Mouse (Mus musculus): ENCODE results near the gene Dld. TPM values are rescaled to one million over a fixed set of nuclear protein-coding genes. Genes with fewer than 3 reads are reported as not detected.

Dld gene
- total RNA-seq, 2 experiments from 2014 or later, result 195 to 197 TPM

DNA sequence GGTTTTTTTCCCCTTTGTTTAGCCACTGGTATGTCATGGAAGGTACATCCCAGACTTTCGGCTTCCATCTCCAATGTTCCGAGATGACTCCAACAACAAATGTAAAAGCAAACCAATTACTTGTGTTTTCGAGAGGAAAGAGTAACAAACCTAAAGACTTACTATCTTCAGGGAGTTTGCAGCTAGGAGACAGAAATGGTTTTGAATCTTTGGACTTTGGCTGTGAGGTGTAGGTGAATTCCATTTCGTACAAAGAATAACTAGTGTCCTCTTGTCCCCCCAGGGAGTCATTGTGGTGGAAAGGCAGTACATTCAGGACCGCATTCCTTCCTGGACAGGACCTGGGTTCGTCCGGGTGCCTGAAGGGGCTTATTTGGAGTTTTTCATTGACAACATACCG, 52.7 kb downstream of the Dld start:
- DNase-seq, result no peak
- intact Hi-C loops (cut with DNase I), result no loop called here

- intact Hi-C loops (cut with DNase I), result no loop called here
- no peak for DNase-seq
Measured at GRCm38 (mm10) chr12:31298122-31298521, 53.1 kb downstream of the Dld start.

- intact Hi-C loops (cut with DNase I), result no loop called here
- DNase-seq, result no peak
Measured at GRCm38 (mm10) chr12:31296097-31296496, 55.2 kb downstream of the Dld start.

DNA sequence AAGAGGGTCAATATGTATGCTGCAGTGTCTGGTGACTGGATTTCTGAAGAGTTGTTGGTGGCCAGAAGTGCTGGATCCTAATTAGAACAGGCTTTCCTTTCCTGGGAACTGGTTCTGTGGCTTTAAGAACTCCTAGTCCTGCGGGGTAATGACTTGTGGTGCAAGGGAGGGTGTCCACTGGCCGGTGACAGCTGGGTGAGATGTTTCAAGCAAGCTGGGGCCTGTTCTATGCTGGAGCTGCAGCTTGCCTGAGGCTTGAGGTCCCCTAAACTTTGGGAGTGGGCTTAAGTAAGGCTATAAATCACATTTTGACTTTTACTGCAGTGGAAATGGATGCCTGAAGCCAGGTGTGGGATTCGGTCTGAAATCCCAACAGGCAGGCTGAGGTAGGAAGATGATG, 55.7 kb downstream of the Dld start:
- intact Hi-C loops (cut with DNase I), result no loop called here
- no peak for DNase-seq

DNA sequence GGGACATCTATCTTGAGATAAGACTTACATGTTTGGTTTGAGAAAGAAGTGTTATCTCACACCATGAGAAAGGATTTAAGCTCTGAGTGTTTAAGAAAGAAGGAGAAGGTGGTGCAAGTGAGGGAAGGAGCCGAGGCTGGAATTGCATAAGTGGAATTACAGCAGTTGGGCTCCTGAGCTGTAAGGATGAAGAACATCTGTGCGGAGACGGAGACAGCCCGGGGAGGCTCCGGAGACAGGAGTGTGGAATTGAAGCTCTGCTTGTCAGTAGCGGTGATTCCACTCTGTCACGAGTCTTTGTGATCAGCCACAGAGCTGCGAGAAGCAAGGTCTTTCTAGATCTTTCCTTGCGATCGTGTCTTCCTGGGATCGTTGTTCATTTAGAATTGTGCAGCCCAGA, 56.3 kb downstream of the Dld start:
- intact Hi-C loops (cut with DNase I), result no loop called here
- DNase-seq, result no peak

DNA sequence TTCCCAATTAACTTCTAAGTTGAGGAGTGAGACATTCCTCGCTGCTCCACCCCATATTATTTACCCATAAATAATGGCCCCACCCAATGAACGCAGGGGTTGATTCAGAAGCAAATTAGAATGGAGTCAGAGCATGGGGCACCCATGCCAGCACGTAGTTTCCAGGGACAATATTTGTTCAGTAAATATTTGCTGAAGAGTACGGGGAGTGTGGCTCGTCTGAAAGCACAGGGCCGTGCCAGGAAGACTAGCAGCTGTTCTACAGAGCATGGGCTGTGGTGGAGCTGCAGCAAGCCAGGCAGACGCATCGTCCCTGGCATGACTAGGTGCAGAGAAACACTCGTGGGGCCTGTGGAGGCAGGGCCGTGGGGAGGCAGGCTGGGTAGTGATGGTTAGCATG, 56.7 kb downstream of the Dld start:
- no peak for DNase-seq
- intact Hi-C loops (cut with DNase I), result no loop called here

DNA sequence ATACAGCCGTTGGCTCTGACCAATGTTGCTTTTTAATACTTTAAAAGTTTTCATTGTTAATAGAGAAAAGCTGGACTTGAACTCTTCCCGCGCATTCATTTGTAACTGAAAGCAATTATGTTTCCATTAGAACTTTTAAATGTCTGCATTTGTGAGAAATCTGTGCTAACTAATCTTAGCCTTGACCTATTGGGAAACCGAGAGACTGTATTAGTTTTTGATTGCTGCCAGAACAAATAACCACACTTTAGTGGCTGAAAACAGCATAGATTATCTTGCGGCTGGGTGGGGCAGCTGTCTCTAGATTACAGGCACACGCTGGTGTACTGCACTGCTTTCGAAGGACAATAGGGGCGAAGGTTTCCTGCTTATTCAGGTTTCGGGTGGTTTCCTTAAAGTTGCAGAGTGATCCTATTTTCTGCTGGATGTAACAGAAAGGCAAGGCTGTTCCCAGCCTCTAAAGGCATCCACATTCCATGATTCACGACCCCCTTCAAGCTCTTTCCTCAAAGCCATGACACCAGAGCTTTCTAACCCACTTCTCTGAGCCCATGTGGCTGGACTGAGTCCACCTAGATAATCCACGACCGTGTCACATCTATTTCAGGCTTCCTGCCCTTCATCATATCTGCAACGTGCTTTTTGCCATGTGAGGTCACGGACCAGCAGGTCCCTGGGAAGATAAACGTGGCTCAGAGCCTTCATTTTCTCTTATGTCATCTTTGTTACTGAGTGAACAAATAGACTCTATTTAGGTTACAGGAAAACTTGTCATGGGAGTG, 57.7 kb downstream of the Dld start:
- no peak for DNase-seq
- intact Hi-C loops (cut with DNase I), result no loop called here

- intact Hi-C loops (cut with DNase I), result no loop called here
- DNase-seq, result no peak
Measured at GRCm38 (mm10) chr12:31290951-31291350, 60.3 kb downstream of the Dld start.

DNA sequence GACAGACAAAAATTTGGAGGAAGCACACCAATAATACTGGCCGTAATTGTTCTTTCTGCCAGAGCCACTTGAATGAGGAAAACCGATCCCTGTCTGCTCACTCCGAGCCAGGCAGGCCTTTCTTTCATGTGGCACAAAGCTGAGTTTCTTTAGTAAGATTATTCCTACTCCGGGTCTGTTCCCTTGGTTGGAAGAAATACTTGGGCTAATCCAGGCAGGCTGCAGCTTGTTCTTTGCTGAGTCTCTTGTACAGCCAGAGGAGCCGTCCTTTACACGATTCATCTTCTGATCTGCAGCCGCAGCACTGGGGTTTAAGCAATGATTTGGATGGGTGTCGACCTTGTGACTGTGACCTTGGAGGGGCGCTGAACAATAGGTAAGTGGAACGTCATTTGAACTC, 62.2 kb downstream of the Dld start:
- intact Hi-C loops (cut with DNase I), result no loop called here
- no peak for DNase-seq

GRCm38 (mm10) chr12:31283617-31284136, 67.6 kb downstream of the Dld start:
- intact Hi-C loops (cut with DNase I), result no loop called here
- no peak for DNase-seq

DNA sequence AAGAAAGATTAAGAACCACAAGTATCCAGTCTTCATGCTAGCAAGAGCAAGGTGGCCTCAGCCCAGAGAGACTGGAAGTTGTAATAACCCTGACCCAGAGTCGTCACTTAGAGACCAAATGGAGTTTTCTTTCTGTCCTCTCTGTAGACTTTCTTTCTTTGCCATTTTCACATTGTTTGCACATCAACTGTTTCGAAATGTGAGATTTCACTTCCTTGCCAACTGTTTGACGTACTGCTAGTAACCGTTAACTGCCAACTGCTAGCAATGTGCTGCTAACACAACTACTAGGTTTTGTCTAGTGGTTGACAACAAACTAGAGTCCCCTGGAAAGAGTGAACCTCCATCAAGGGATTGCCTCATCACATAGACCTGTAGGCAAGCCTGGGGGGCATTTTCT, 68.1 kb downstream of the Dld start:
- intact Hi-C loops (cut with DNase I), result no loop called here
- no peak for DNase-seq

GRCm38 (mm10) chr12:31282241-31282640, 69.0 kb downstream of the Dld start:
- intact Hi-C loops (cut with DNase I), result no loop called here
- DNase-seq, result no peak

Other genes starting within 250 kb of the Dld start
- not detected for gene Gm6993, start 110.7 kb downstream of the Dld start, total RNA-seq (2021)
- gene Lamb1, start 86.2 kb downstream of the Dld start, total RNA-seq (2021), result 10 to 100 TPM; 22.2 to 24.5 TPM
- not detected for gene Slc26a3, start 39.4 kb upstream of the Dld start, total RNA-seq (2021)
- gene Cbll1, start 148.2 kb upstream of the Dld start, total RNA-seq (2021), result 10 to 100 TPM in 1 of 2 experiments, 1 to 10 TPM in 1; 7.5 to 10.6 TPM
- gene Slc26a4, start 208.5 kb upstream of the Dld start, total RNA-seq (2021), result not detected

Data from gastrocnemius, postnatal 36 days (tissue).